Mouse (Mus musculus) MEL (cell line): ENCODE data around the gene Rab22a.

Source experiments
- CTCF ChIP-seq, 3 experiments: IDR thresholded peaks in 2 of 3; conservative IDR thresholded peaks in 1 of 3; 2 replicates each; pipeline ENCODE4 v1.5.1; 2011 to 2012; ENCODE audit warnings: low read length in 3 of 3, low read depth in 2 of 3, mild to moderate bottlenecking in 2 of 3, improper control_type of control experiment in 1 of 3, inconsistent platforms in 1 of 3, mixed read lengths in 1 of 3, moderate library complexity in 1 of 3; ENCODE audit not compliant: control insufficient read depth in 1 of 3, insufficient read depth in 1 of 3, poor library complexity in 1 of 3, severe bottlenecking in 1 of 3
- EP300 ChIP-seq, 2 experiments: IDR thresholded peaks; 2 replicates each; pipeline ENCODE4 v1.6.1; 2011; ENCODE audit warnings: improper control_type of control experiment in 2 of 2, low read length in 2 of 2, low read depth in 1 of 2, mild to moderate bottlenecking in 1 of 2
- JUND ChIP-seq: IDR thresholded peaks from 2 replicates; pipeline ENCODE4 v1.6.1; 2011; ENCODE audit warnings: low read depth, mild to moderate bottlenecking, improper control_type of control experiment, low read length
- POLR2A ChIP-seq, 2 experiments: IDR thresholded peaks; 2 replicates each; pipeline ENCODE4 v1.6.1; 2011 to 2012; ENCODE audit warnings: low read length in 2 of 2, mild to moderate bottlenecking in 2 of 2, control low read depth in 1 of 2, improper control_type of control experiment in 1 of 2, low read depth in 1 of 2, moderate library complexity in 1 of 2; ENCODE audit not compliant: control insufficient read depth in 1 of 2, insufficient read depth in 1 of 2, poor library complexity in 1 of 2
- POLR2AphosphoS2 ChIP-seq: IDR thresholded peaks from 2 replicates; pipeline ENCODE4 v1.6.1; 2011; ENCODE audit warnings: low read length, improper control_type of control experiment
- RCOR1 ChIP-seq: IDR thresholded peaks from 2 replicates; pipeline ENCODE4 v1.6.1; 2012; ENCODE audit warnings: low read depth, mild to moderate bottlenecking, inconsistent platforms, low read length, improper control_type of control experiment
- SMC3 ChIP-seq: IDR thresholded peaks from 2 replicates; pipeline ENCODE4 v1.6.1; 2011; ENCODE audit warnings: low read depth, low read length, improper control_type of control experiment
- USF1 ChIP-seq: IDR thresholded peaks from 2 replicates; pipeline ENCODE4 v1.6.1; 2014; ENCODE audit warnings: low read depth, mild to moderate bottlenecking, inconsistent platforms, low read length, improper control_type of control experiment, moderate library complexity
- ZNF384 ChIP-seq: IDR thresholded peaks from 2 replicates; pipeline ENCODE4 v1.6.1; 2012; ENCODE audit warnings: low read depth, mild to moderate bottlenecking, inconsistent platforms, low read length, improper control_type of control experiment

- no peak for TF ChIP-seq RCOR1
- TF ChIP-seq POLR2A (IDR thresholded peaks at IDR 0.05; ENCODE audit: control insufficient read depth in 1 of 2, insufficient read depth in 1 of 2, low read depth in 1 of 2, low read length in 2 of 2, poor library complexity in 1 of 2) = no peak
- TF ChIP-seq USF1 = no peak
- TF ChIP-seq CTCF (IDR thresholded peaks at IDR 0.05 in 2 of 3, conservative IDR thresholded peaks at IDR 0.05 in 1 of 3; ENCODE audit: control insufficient read depth in 1 of 3, insufficient read depth in 1 of 3, low read depth in 2 of 3, low read length in 3 of 3, poor library complexity in 1 of 3, severe bottlenecking in 1 of 3) = no peak
- TF ChIP-seq JUND = no peak
- no peak for TF ChIP-seq SMC3
- TF ChIP-seq EP300 (IDR thresholded peaks at IDR 0.05; ENCODE audit: low read depth in 1 of 2, low read length in 2 of 2) = no peak
- peak; percentile 61 for TF ChIP-seq ZNF384
- no peak for TF ChIP-seq POLR2AphosphoS2
Measured at GRCm38 (mm10) chr2:173658517-173658916, 1.0 kb upstream of the Rab22a start.
